Mouse (Mus musculus) E14TG2a.4 (cell line): ENCODE measurements around the gene Kmt2c.
"Not testable (repeated sequence)": the region's sequence is repeated elsewhere in the genome, so short reads cannot be mapped to it uniquely, and the experiment has no call there.

ENCODE experiments used
- H3K27me3 ChIP-seq: 2 replicates; pipeline ENCODE4 v1.6.1; 2014; ENCODE audit warnings: low read length, control low read depth; ENCODE audit not compliant: insufficient read depth
- H3K36me3 ChIP-seq: 2 replicates; pipeline ENCODE4 v1.6.1; 2014; ENCODE audit warnings: low read length, control low read depth; ENCODE audit not compliant: insufficient read depth
- H3K4me1 ChIP-seq: replicated peaks from 2 replicates; pipeline ENCODE4 v1.6.1; 2014; ENCODE audit warnings: low read depth, low read length, control low read depth
- H3K4me3 ChIP-seq: replicated peaks from 2 replicates; pipeline ENCODE4 v1.5.1; 2014; ENCODE audit warnings: mild to moderate bottlenecking, low read length
- H3K9me3 ChIP-seq: 2 replicates; pipeline ENCODE4 v1.6.1; 2014; ENCODE audit warnings: low read length, control low read depth
- CTCF ChIP-seq: conservative IDR thresholded peaks from 2 replicates; pipeline ENCODE4 v1.5.1; 2014; ENCODE audit warnings: low read length
- NANOG ChIP-seq: IDR thresholded peaks from 2 replicates; pipeline ENCODE4 v1.6.1; 2014; ENCODE audit warnings: borderline replicate concordance, low read length, mixed read lengths
- POU5F1 ChIP-seq: IDR thresholded peaks from 2 replicates; pipeline ENCODE4 v1.6.1; 2014; ENCODE audit warnings: low read length, borderline replicate concordance

Kmt2c gene

DNA sequence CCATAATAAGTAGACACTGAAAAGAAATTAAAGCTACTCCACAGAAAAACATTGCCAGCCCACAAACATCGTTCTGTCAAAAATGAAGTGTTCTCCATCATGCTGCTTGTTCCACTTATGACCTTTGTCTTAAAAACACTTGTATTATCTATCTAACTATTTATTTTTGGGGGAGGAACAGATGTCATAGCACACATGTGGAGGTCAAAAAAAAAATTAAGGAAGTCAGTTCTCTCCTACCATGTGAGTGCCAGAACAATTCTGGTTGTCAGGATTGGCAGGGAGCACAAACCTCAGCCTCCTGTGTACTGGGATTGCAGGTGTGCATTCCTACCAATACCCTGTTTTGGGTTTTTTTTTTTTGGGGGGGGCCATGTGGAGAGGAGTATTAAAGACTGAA lies 36.6 kb downstream of the Kmt2c start:
- no peak overlapping the region for H3K4me3 ChIP-seq
- H3K4me1 ChIP-seq, result peaks cover 9% of the 10 kb centered on the region
- H3K27me3 ChIP-seq, result no peaks in the 10 kb centered on the region
- H3K9me3 ChIP-seq, result no peaks in the 10 kb centered on the region
- H3K36me3 ChIP-seq, result peaks cover 5% of the 10 kb centered on the region; the same call in 1 of the 2 replicates
- TF ChIP-seq CTCF (no peak), POU5F1 (no peak), NANOG (no peak)

DNA sequence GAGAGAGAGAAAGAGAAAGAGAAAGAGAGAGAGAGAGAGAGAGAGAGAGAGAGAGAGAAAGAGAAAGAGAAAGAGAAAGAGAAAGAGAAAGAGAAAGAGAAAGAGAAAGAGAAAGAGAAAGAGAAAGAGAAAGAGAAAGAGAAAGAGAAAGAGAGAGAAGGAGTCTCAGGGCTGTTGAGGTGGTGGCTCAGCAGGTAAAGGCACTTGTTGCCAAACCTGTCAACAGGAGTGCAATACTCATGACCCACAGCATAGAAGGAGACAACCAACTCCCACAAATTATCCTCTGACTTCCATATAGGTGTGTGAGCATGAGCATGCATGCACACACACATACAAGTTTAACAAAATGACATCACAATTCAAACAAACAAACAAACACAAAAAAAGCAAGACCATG lies 43.2 kb downstream of the Kmt2c start:
- not testable (repeated sequence) for H3K27me3 ChIP-seq, H3K4me3 ChIP-seq, H3K36me3 ChIP-seq, H3K9me3 ChIP-seq, H3K4me1 ChIP-seq

- H3K4me1 ChIP-seq, result no peaks in the 10 kb centered on the region
- no peak for TF ChIP-seq CTCF
- no peak for TF ChIP-seq POU5F1
- no peak for TF ChIP-seq NANOG
- no peak overlapping the region for H3K4me3 ChIP-seq
- H3K36me3 ChIP-seq, result no peaks in the 10 kb centered on the region
- H3K9me3 ChIP-seq, result peaks cover 6% of the 10 kb centered on the region
- H3K27me3 ChIP-seq, result no peaks in the 10 kb centered on the region
Observed at GRCm38 (mm10) chr5:25452691-25453090, 45.9 kb downstream of the Kmt2c start.

- Histone ChIP-seq H3K36me3 (0 out of 2 replicates have a peak, but pooled peaks cover 2% of the 10 kb centered on the region), H3K9me3 (peaks cover 31% of the 10 kb centered on the region), H3K27me3 (no peaks in the 10 kb centered on the region), H3K4me1 (no peaks in the 10 kb centered on the region), H3K4me3 (no peak overlapping the region)
- no peak for TF ChIP-seq POU5F1
- TF ChIP-seq NANOG, result no peak
- TF ChIP-seq CTCF, result no peak
Observed at GRCm38 (mm10) chr5:25437508-25437907, 61.1 kb downstream of the Kmt2c start.

DNA sequence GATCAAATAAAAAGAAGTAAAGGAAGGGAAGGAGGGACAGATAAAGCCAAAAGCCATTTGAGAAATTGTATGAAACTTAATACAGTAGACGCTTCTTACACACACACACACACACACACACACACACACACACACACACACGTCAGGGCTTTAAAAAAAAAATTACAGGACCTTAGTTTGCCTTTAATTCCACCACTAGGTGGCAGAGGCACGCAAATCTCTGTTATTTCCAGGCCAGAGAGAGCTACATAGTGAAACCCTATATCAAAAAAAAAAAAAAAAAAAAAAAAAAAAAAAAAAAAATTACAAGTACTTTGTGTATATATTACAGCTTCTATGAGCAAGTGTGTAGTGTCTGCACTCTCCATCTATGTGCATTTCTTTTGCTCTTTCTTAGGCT lies 62.5 kb downstream of the Kmt2c start:
- Histone ChIP-seq H3K4me1 (no peaks in the 10 kb centered on the region), H3K4me3 (no peak overlapping the region), H3K9me3 (peaks cover 31% of the 10 kb centered on the region), H3K36me3 (no peaks in the 10 kb centered on the region), H3K27me3 (no peaks in the 10 kb centered on the region)
- no peak for TF ChIP-seq POU5F1
- TF ChIP-seq NANOG, result no peak
- peak; percentile 38 for TF ChIP-seq CTCF

GRCm38 (mm10) chr5:25422576-25422975 lies 76.0 kb downstream of the Kmt2c start:
- Histone ChIP-seq H3K27me3 (no peaks in the 10 kb centered on the region), H3K36me3 (no peaks in the 10 kb centered on the region), H3K9me3 (no peaks in the 10 kb centered on the region), H3K4me3 (no peak overlapping the region), H3K4me1 (no peaks in the 10 kb centered on the region)
- TF ChIP-seq NANOG (no peak), POU5F1 (no peak), CTCF (no peak)

DNA sequence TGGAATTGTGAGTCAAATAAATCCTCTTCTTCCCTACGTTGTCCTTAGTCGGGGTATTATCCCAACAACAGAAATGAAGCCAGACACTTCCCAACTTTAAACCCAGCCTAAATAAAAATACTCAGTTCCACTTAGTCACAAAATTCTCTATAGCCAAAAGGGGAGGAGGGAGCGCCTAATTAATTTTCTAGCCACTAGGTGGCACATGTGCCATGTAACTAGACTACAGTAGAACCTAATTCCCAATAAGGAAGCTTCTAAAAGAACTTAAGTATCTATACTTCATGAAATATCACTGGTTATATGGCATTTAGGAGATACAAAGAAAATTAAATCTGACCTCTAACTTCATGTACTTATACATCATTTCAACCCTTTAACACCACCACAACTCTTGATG lies 78.0 kb downstream of the Kmt2c start:
- H3K27me3 ChIP-seq, result no peaks in the 10 kb centered on the region
- no peaks in the 10 kb centered on the region for H3K4me1 ChIP-seq
- H3K4me3 ChIP-seq, result no peak overlapping the region
- no peaks in the 10 kb centered on the region for H3K36me3 ChIP-seq
- TF ChIP-seq NANOG (no peak), CTCF (peak; percentile 76)
- H3K9me3 ChIP-seq, result no peaks in the 10 kb centered on the region

DNA sequence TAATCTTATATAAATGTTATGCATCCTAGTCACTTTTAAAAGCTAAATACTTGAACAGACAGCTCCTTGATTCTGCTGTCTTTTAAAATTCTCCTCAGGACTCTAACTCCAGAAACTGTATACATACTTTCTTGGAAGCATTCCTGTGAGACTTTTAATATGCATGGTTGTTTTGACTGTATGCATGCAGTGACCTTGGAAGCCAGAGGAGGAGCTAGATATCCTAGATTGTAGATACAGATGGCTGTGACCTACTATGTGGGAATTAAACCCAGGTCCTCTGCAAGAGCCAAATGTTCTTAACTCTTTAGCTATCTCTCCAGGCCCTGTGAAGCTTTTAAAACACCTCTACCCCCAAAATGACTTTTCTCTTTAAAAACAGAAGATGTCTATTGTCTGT lies 83.2 kb downstream of the Kmt2c start:
- H3K4me1 ChIP-seq, result no peaks in the 10 kb centered on the region
- H3K36me3 ChIP-seq, result peaks cover 4% of the 10 kb centered on the region
- H3K9me3 ChIP-seq, result no peaks in the 10 kb centered on the region
- H3K4me3 ChIP-seq, result no peak overlapping the region
- no peak for TF ChIP-seq NANOG
- no peak for TF ChIP-seq CTCF
- no peak for TF ChIP-seq POU5F1
- no peaks in the 10 kb centered on the region for H3K27me3 ChIP-seq

DNA sequence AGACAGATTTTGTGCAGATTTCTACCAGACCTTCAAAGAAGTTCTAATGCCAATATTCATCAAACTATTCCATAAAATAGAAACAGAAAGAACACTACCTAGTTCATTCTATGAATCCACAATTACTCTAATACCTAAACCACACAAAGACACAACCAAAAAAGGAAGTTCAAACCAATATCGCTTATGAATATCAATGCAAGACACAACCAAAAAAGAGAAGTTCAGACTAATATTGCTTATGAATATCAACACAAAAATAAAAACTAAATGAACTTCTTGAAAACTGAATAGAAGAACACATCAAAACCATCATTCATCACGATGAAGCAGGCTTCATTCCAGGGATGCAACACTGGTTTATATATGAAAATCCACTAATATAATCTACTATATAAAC lies 101.9 kb downstream of the Kmt2c start:
- TF ChIP-seq POU5F1, result no peak
- TF ChIP-seq NANOG, result no peak
- TF ChIP-seq CTCF, result no peak
- Histone ChIP-seq H3K36me3 (peaks cover 8% of the 10 kb centered on the region; the same call in 1 of the 2 replicates), H3K4me1 (no peaks in the 10 kb centered on the region), H3K27me3 (no peaks in the 10 kb centered on the region), H3K4me3 (no peak overlapping the region), H3K9me3 (no peaks in the 10 kb centered on the region)

GRCm38 (mm10) chr5:25392655-25393054 lies 105.9 kb downstream of the Kmt2c start:
- TF ChIP-seq CTCF, result no peak
- TF ChIP-seq NANOG, result no peak
- TF ChIP-seq POU5F1, result no peak
- Histone ChIP-seq H3K9me3 (no peaks in the 10 kb centered on the region), H3K4me3 (no peak overlapping the region), H3K36me3 (0 out of 2 replicates have a peak, but pooled peaks cover 5% of the 10 kb centered on the region), H3K4me1 (no peaks in the 10 kb centered on the region), H3K27me3 (no peaks in the 10 kb centered on the region)
